Comparison of ENCODE assay signal across 22 mouse cellular contexts in the genomic region with DNA sequence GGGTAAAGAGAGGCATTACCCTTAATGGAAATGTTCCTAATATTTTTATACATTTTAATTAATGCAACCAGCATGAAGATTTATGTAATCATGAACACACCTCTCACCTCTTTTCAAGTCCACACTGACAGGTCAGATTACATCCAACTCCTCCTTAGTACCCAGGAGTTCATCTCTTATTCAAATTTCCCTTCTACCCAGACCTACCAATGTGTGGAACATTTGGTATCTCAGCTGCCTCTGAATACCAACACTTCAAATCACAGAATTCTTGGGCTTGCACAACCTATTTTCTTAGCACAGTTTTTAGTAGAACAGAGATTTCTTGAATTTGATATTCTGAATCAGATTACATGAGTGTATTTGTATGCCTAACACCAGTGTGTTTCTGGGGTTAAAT.
DNase-seq lines count a peak whose midpoint lies in the region; ATAC-seq and TF ChIP-seq lines count a peak whose summit lies in the region.
"Had no signal": no experiment of that assay in that cellular context is flagged by ENCODE, and none has a peak within 500 bp of the region (broad histone marks: within the 10 kb centered on the region; RNA-seq: fewer than 3 reads in every experiment).

No protein-coding gene starts in this region.

- no peak overlapping the region for H3K4me3 ChIP-seq in forebrain, embryonic 13.5 days
- no peak overlapping the region for H3K4me3 ChIP-seq in forebrain, embryonic 12.5 days (replicated peaks)
- no peak overlapping the region for H3K4me3 ChIP-seq in forebrain, postnatal 0 days (ENCODE audit: low read depth, low read length)
- H3K4me3 ChIP-seq in forebrain, embryonic 15.5 days: no peak overlapping the region
- no peak overlapping the region for H3K4me3 ChIP-seq in kidney, embryonic 15.5 days (replicated peaks)
- H3K4me3 ChIP-seq: embryonic facial prominence, embryonic 10.5 days; embryonic facial prominence, embryonic 12.5 days had no signal

- ATAC-seq in forebrain, embryonic 13.5 days: peak; percentile 52; the same call in 1 of the 2 replicates
- no peak for ATAC-seq in forebrain, embryonic 12.5 days (ENCODE audit: low FRiP score)
- ATAC-seq in forebrain, postnatal 0 days: peak; percentile 74
- no peak for ATAC-seq in forebrain, embryonic 15.5 days (replicated peaks)
- 0 out of 2 replicates have a peak, but pooled peaks have one; percentile 45 for ATAC-seq in kidney, embryonic 15.5 days (replicated peaks; ENCODE audit: low FRiP score)
- ATAC-seq: activated CD4-positive, CD25-positive, alpha-beta regulatory T cell, adult 4 months; CD4-positive, CD25-positive, alpha-beta regulatory T cell, adult 4 months; Patski had no signal

- H3K27me3 ChIP-seq in forebrain, embryonic 13.5 days: no peaks in the 10 kb centered on the region
- H3K27me3 ChIP-seq in forebrain, embryonic 12.5 days: no peaks in the 10 kb centered on the region
- no peaks in the 10 kb centered on the region for H3K27me3 ChIP-seq in forebrain, postnatal 0 days (ENCODE audit: insufficient read depth, low read length)
- no peaks in the 10 kb centered on the region for H3K27me3 ChIP-seq in forebrain, embryonic 15.5 days
- no peaks in the 10 kb centered on the region for H3K27me3 ChIP-seq in kidney, embryonic 15.5 days
- H3K27me3 ChIP-seq: CH12.LX; embryonic facial prominence, embryonic 12.5 days; Patski had no signal

- H3K36me3 ChIP-seq in forebrain, embryonic 13.5 days (ENCODE audit: poor library complexity, severe bottlenecking): no peaks in the 10 kb centered on the region
- no peaks in the 10 kb centered on the region for H3K36me3 ChIP-seq in forebrain, embryonic 12.5 days (replicated peaks)
- no peaks in the 10 kb centered on the region for H3K36me3 ChIP-seq in forebrain, postnatal 0 days (ENCODE audit: insufficient read depth)
- no peaks in the 10 kb centered on the region for H3K36me3 ChIP-seq in forebrain, embryonic 15.5 days
- H3K36me3 ChIP-seq in kidney, embryonic 15.5 days: no peaks in the 10 kb centered on the region
- H3K36me3 ChIP-seq: embryonic facial prominence, embryonic 10.5 days; embryonic facial prominence, embryonic 12.5 days; G1E had no signal

- H3K9ac ChIP-seq in forebrain, embryonic 13.5 days: no peak overlapping the region
- no peak overlapping the region for H3K9ac ChIP-seq in forebrain, embryonic 12.5 days
- no peak overlapping the region for H3K9ac ChIP-seq in forebrain, postnatal 0 days
- H3K9ac ChIP-seq in forebrain, embryonic 15.5 days (replicated peaks): no peak overlapping the region
- no peak overlapping the region for H3K9ac ChIP-seq in kidney, embryonic 15.5 days
- H3K9ac ChIP-seq: embryonic facial prominence, embryonic 12.5 days had no signal

- H3K4me2 ChIP-seq in forebrain, embryonic 13.5 days: no peak overlapping the region
- no peak overlapping the region for H3K4me2 ChIP-seq in forebrain, embryonic 12.5 days
- H3K4me2 ChIP-seq in forebrain, postnatal 0 days (ENCODE audit: low read depth): no peak overlapping the region
- H3K4me2 ChIP-seq in forebrain, embryonic 15.5 days (replicated peaks): no peak overlapping the region
- no peak overlapping the region for H3K4me2 ChIP-seq in kidney, embryonic 15.5 days
- H3K4me2 ChIP-seq: embryonic facial prominence, embryonic 12.5 days had no signal

- no peaks in the 10 kb centered on the region for H3K9me3 ChIP-seq in forebrain, embryonic 13.5 days (replicated peaks)
- no peaks in the 10 kb centered on the region for H3K9me3 ChIP-seq in forebrain, embryonic 12.5 days
- no peaks in the 10 kb centered on the region for H3K9me3 ChIP-seq in forebrain, postnatal 0 days (ENCODE audit: low read length)
- no peaks in the 10 kb centered on the region for H3K9me3 ChIP-seq in forebrain, embryonic 15.5 days
- H3K9me3 ChIP-seq in kidney, embryonic 15.5 days (replicated peaks): no peaks in the 10 kb centered on the region
- H3K9me3 ChIP-seq: embryonic facial prominence, embryonic 10.5 days; embryonic facial prominence, embryonic 12.5 days; G1E had no signal

- no peak for TF ChIP-seq CTCF in forebrain, postnatal 0 days (IDR thresholded peaks at IDR 0.05; ENCODE audit: low read depth)

- peak; percentile 30 for DNase-seq in forebrain, postnatal 0 days
- no peak for DNase-seq in kidney, postnatal 36 days
- DNase-seq: adrenal gland, adult 8-10 months; adrenal gland, postnatal 14 days; adrenal gland, postnatal 36 days; B cell, adult 2 months; cerebellum, adult 11-12 months; cerebellum, adult 2 months; cerebellum, adult 9-10 months; cerebellum, postnatal 10 days; cerebellum, postnatal 25 days had no signal

- no peak overlapping the region for H3K27ac ChIP-seq in forebrain, embryonic 13.5 days
- H3K27ac ChIP-seq in forebrain, embryonic 12.5 days: no peak overlapping the region
- H3K27ac ChIP-seq in forebrain, postnatal 0 days (ENCODE audit: low read depth, low read length): peak overlapping the region; percentile 41; the same call in 1 of the 2 replicates
- no peak overlapping the region for H3K27ac ChIP-seq in forebrain, embryonic 15.5 days (replicated peaks)
- no peak overlapping the region for H3K27ac ChIP-seq in kidney, embryonic 15.5 days
- H3K27ac ChIP-seq: embryonic facial prominence, embryonic 10.5 days; embryonic facial prominence, embryonic 12.5 days had no signal

- peaks cover 11% of the 10 kb centered on the region for H3K4me1 ChIP-seq in forebrain, embryonic 13.5 days
- peaks cover 6% of the 10 kb centered on the region for H3K4me1 ChIP-seq in forebrain, embryonic 12.5 days
- no peaks in the 10 kb centered on the region for H3K4me1 ChIP-seq in forebrain, postnatal 0 days (ENCODE audit: insufficient read depth)
- no peaks in the 10 kb centered on the region for H3K4me1 ChIP-seq in forebrain, embryonic 15.5 days
- H3K4me1 ChIP-seq in kidney, embryonic 15.5 days: no peaks in the 10 kb centered on the region
- H3K4me1 ChIP-seq: embryonic facial prominence, embryonic 10.5 days; embryonic facial prominence, embryonic 12.5 days had no signal

Comparison
In these comparisons a context has a peak if more than half of its experiments do, and no peak if none do; other contexts are left out.
1. ATAC-seq: peak in forebrain, embryonic 13.5 days (single experiment), forebrain, postnatal 0 days (single experiment) and kidney, embryonic 15.5 days (single experiment); none in forebrain, embryonic 12.5 days (single experiment) and forebrain, embryonic 15.5 days (single experiment).